In genomic region chr19:36534766-36535140, GRCm38 (mm10) we compare ENCODE assay signal across 8 mouse cellular contexts. TPM values are rescaled to one million over a fixed set of nuclear protein-coding genes. Genes with fewer than 3 reads are reported as not detected.
A peak's percentile ranks its signal among the peaks of the same experiment; 100 is the strongest.
DNase-seq lines count a peak whose midpoint lies in the region; ATAC-seq and TF ChIP-seq lines count a peak whose summit lies in the region.

No protein-coding gene starts in this region.

- WGBS in thymus, adult 2 months: 59% methylated on average over 8 of the region's 8 CpGs
- WGBS in hindbrain, embryonic 10.5 days: 52% methylated on average over 8 of the region's 8 CpGs
- 25% methylated on average over 8 of the region's 8 CpGs for WGBS in midbrain, embryonic 14.5 days

- H3K4me3 ChIP-seq in thymus, adult 2 months (ENCODE audit: control insufficient read depth, insufficient read depth, low read length): no peak overlapping the region
- peak overlapping the region; percentile 26 for H3K4me3 ChIP-seq in hindbrain, embryonic 10.5 days
- peak overlapping the region; percentile 50 for H3K4me3 ChIP-seq in layer of hippocampus, adult 2 months
- H3K4me3 ChIP-seq in midbrain, embryonic 14.5 days (replicated peaks; ENCODE audit: low read depth, low read length): no peak overlapping the region

- ATAC-seq in midbrain, embryonic 14.5 days (ENCODE audit: low FRiP score, low TSS enrichment): peak; percentile 78
- ATAC-seq in erythroblast, adult 5-6 weeks (replicated peaks; ENCODE audit: low FRiP score, poor library complexity, severe bottlenecking): no peak

- H3K9me3 ChIP-seq in hindbrain, embryonic 10.5 days: no peaks in the 10 kb centered on the region
- H3K9me3 ChIP-seq in midbrain, embryonic 14.5 days (ENCODE audit: control insufficient read depth, low read length): no peaks in the 10 kb centered on the region

- peaks cover 23% of the 10 kb centered on the region for H3K4me1 ChIP-seq in thymus, adult 2 months (replicated peaks; ENCODE audit: control insufficient read depth, insufficient read depth, low read length)
- peaks cover 35% of the 10 kb centered on the region for H3K4me1 ChIP-seq in hindbrain, embryonic 10.5 days (replicated peaks)
- peaks cover 22% of the 10 kb centered on the region for H3K4me1 ChIP-seq in midbrain, embryonic 14.5 days (ENCODE audit: control insufficient read depth, insufficient read depth, low read length)

- TF ChIP-seq POLR2A in thymus, adult 2 months (IDR thresholded peaks at IDR 0.05; ENCODE audit: control insufficient read depth, extremely low read depth, insufficient read depth, low read length, poor library complexity): no peak

- no peaks in the 10 kb centered on the region for H3K36me3 ChIP-seq in thymus, adult 2 months (ENCODE audit: control insufficient read depth, insufficient read depth, low read length)
- H3K36me3 ChIP-seq in hindbrain, embryonic 10.5 days: no peaks in the 10 kb centered on the region
- H3K36me3 ChIP-seq in midbrain, embryonic 14.5 days (ENCODE audit: control insufficient read depth, insufficient read depth, low read length): no peaks in the 10 kb centered on the region

- H3K27me3 ChIP-seq in thymus, adult 2 months (ENCODE audit: control insufficient read depth, insufficient read depth, low read length): no peaks in the 10 kb centered on the region
- peaks cover 16% of the 10 kb centered on the region for H3K27me3 ChIP-seq in hindbrain, embryonic 10.5 days (ENCODE audit: insufficient read depth, poor library complexity, severe bottlenecking)
- no peaks in the 10 kb centered on the region for H3K27me3 ChIP-seq in midbrain, embryonic 14.5 days (ENCODE audit: control insufficient read depth, insufficient read depth, low read length)

- peak overlapping the region; percentile 31 for H3K4me2 ChIP-seq in midbrain, embryonic 14.5 days (ENCODE audit: low read length)

- no peak overlapping the region for H3K9ac ChIP-seq in midbrain, embryonic 14.5 days (replicated peaks; ENCODE audit: low read length)

- no peak for DNase-seq in thymus, adult 2 months
- no peak for DNase-seq in thymus, postnatal 4 days
- peak; percentile 14 for DNase-seq in fat pad, adult 2 months (ENCODE audit: extremely low read depth, low read depth, low spot score)
- no peak for DNase-seq in hindbrain, embryonic 10.5 days (ENCODE audit: low spot score)
- peak in 1 of 2 experiments; percentile 50 for DNase-seq in layer of hippocampus, adult 2 months (ENCODE audit: low spot score in 2 of 2)
- DNase-seq in midbrain, embryonic 14.5 days: peak; percentile 88
- DNase-seq in urinary bladder, postnatal 14 days (ENCODE audit: low spot score): no peak

- no peak for TF ChIP-seq CTCF in thymus, adult 2 months (IDR thresholded peaks at IDR 0.05; ENCODE audit: borderline replicate concordance, control insufficient read depth, extremely low read depth, insufficient read depth, low read length, poor library complexity)
- TF ChIP-seq CTCF in layer of hippocampus, adult 2 months (conservative IDR thresholded peaks at IDR 0.05): no peak

- H3K27ac ChIP-seq in thymus, adult 2 months (ENCODE audit: control insufficient read depth, insufficient read depth, low read length): peak overlapping the region; percentile 7; the same call in 1 of the 2 replicates
- H3K27ac ChIP-seq in hindbrain, embryonic 10.5 days: peak overlapping the region; percentile 71
- H3K27ac ChIP-seq in layer of hippocampus, adult 2 months: peak overlapping the region; percentile 96
- H3K27ac ChIP-seq in midbrain, embryonic 14.5 days (replicated peaks; ENCODE audit: low read depth, low read length): peak overlapping the region; percentile 79

RNA-seq across cellular contexts. Expression of gene Hectd2, which starts 19.7 kb away (rescaled TPM):
- 2.3 and 2.6 TPM in 2 replicates for polyA plus RNA-seq in thymus, adult 2 months (2012; rRNA removed)
- polyA plus RNA-seq in hindbrain, embryonic 10.5 days (2016; fragmentation: Nextera tagmentation; extraction: Ambion mirVana): 4.7 and 7.4 TPM in 2 replicates
- 10 to 100 TPM; 42.7 to 45.3 TPM for total RNA-seq in layer of hippocampus, adult 2 months (2021)
- polyA plus RNA-seq in midbrain, embryonic 14.5 days (2014; fragmentation: Nextera tagmentation; extraction: Ambion mirVana): 14.8 and 16.4 TPM in 2 replicates
- total RNA-seq in erythroblast, adult 5-6 weeks (2015; ENCODE audit: low replicate concordance): 0.84 and 2.9 TPM in 2 replicates
- not detected in 2 replicates for total RNA-seq in erythroblast, adult 5-6 weeks (2017; ENCODE audit: low replicate concordance)

Comparison
In these comparisons a context has a peak if more than half of its experiments do, and no peak if none do; other contexts are left out.
1. DNase-seq: peak in fat pad, adult 2 months (single experiment) and midbrain, embryonic 14.5 days (single experiment); none in thymus, adult 2 months (single experiment), thymus, postnatal 4 days (single experiment), hindbrain, embryonic 10.5 days (single experiment) and urinary bladder, postnatal 14 days (single experiment).
2. H3K27ac ChIP-seq: peak in every context shown above with its lines; median percentile 96 in layer of hippocampus, adult 2 months; 79 in midbrain, embryonic 14.5 days; 71 in hindbrain, embryonic 10.5 days; 7 in thymus, adult 2 months.
3. H3K4me3 ChIP-seq: peak in hindbrain, embryonic 10.5 days (single experiment) and layer of hippocampus, adult 2 months (single experiment); none in thymus, adult 2 months (single experiment) and midbrain, embryonic 14.5 days (single experiment).